Comparison of ENCODE assay signal across 8 mouse cellular contexts in the genomic region with DNA sequence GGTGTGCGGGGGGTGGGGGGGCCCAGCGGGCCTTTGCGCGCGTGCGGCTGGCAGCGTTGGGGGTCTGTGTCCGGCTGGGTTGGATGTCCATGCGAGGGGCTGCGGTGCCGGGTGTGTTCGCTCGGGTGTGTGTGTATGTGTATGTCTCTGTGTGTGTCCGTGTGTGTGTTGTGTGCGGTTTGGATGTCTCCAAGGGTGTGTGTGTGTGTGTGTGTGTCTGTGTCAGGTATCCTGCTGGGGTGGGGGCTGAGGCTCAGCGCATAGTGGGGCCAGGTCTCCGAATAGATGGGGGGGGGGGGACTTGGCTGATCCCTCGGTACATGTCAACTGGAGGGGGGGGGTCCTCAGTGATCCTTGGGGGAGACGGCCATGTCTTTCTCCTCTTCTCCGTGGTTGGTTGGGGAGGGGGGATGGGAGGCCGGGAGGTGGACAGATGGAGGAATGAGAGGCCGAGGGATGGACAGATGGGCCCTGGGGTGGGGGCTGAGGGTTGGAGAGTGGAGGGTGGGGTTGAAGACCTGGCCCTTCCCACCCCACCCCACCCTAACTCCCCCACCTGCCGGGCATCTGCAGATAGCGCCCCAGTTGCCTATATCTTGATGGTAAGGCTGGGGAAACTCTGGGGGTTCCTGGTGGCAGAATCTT. TPM values are rescaled to one million over a fixed set of nuclear protein-coding genes. Genes with fewer than 3 reads are reported as not detected.
DNase-seq lines count a peak whose midpoint lies in the region; ATAC-seq lines count a peak whose summit lies in the region.

No protein-coding gene starts in this region.

- no peaks in the 10 kb centered on the region for H3K27me3 ChIP-seq in limb, embryonic 11.5 days (ENCODE audit: control insufficient read depth, insufficient read depth, low read length)
- H3K27me3 ChIP-seq in stomach, embryonic 16.5 days (ENCODE audit: control insufficient read depth, insufficient read depth, low read length): no peaks in the 10 kb centered on the region

- peak overlapping the region; percentile 94 for H3K4me2 ChIP-seq in limb, embryonic 11.5 days (ENCODE audit: low read depth, severe bottlenecking)
- peak overlapping the region; percentile 99 for H3K4me2 ChIP-seq in stomach, embryonic 16.5 days (ENCODE audit: low read depth, low read length)

- H3K36me3 ChIP-seq in limb, embryonic 11.5 days (ENCODE audit: control insufficient read depth, insufficient read depth, low read length): 0 out of 2 replicates have a peak, but pooled peaks cover 2% of the 10 kb centered on the region
- peaks cover 4% of the 10 kb centered on the region; the same call in 1 of the 2 replicates for H3K36me3 ChIP-seq in stomach, embryonic 16.5 days (ENCODE audit: control insufficient read depth, insufficient read depth, low read length)

- DNase-seq in embryo, embryonic 9.5 days (ENCODE audit: extremely low spot score): peak; percentile 33
- no peak for DNase-seq in embryo, embryonic 10.5 days (ENCODE audit: low spot score)
- DNase-seq in retina, postnatal 1 day: peak; percentile 46
- DNase-seq in retina, embryonic 14.5 days (ENCODE audit: low spot score): no peak
- DNase-seq in limb, embryonic 11.5 days (ENCODE audit: low spot score): peak; percentile 31
- no peak for DNase-seq in frontal cortex, postnatal 14 days (ENCODE audit: low spot score in 2 of 2)
- DNase-seq in kidney, adult 18-20 months: no peak

- peak overlapping the region; percentile 88 for H3K4me3 ChIP-seq in limb, embryonic 11.5 days (ENCODE audit: low read depth, low read length)
- peak overlapping the region; percentile 86 for H3K4me3 ChIP-seq in stomach, embryonic 16.5 days (replicated peaks; ENCODE audit: low read length)

- peak overlapping the region; percentile 65; the same call in 1 of the 2 replicates for H3K27ac ChIP-seq in limb, embryonic 11.5 days (replicated peaks; ENCODE audit: low read depth, low read length)
- H3K27ac ChIP-seq in stomach, embryonic 16.5 days (ENCODE audit: low read length): no peak overlapping the region

- H3K9me3 ChIP-seq in limb, embryonic 11.5 days (ENCODE audit: control insufficient read depth, low read length): no peaks in the 10 kb centered on the region
- H3K9me3 ChIP-seq in stomach, embryonic 16.5 days (replicated peaks; ENCODE audit: control insufficient read depth, low read length): no peaks in the 10 kb centered on the region

- WGBS in limb, embryonic 11.5 days: 2% methylated on average over 24 of the region's 24 CpGs
- 3% methylated on average over 23 of the region's 24 CpGs for WGBS in stomach, embryonic 16.5 days

- peak overlapping the region; percentile 87 for H3K9ac ChIP-seq in limb, embryonic 11.5 days (ENCODE audit: low read length)
- peak overlapping the region; percentile 91 for H3K9ac ChIP-seq in stomach, embryonic 16.5 days (ENCODE audit: low read length)

- peak; percentile 40; the same call in 1 of the 2 replicates for ATAC-seq in limb, embryonic 11.5 days (ENCODE audit: insufficient number of reproducible peaks, low FRiP score, low TSS enrichment, low read depth)
- ATAC-seq in stomach, embryonic 16.5 days (ENCODE audit: insufficient read depth, low FRiP score): peak; percentile 22; the same call in 1 of the 2 replicates

- H3K4me1 ChIP-seq in limb, embryonic 11.5 days (ENCODE audit: control insufficient read depth, insufficient read depth, low read length): peaks cover 9% of the 10 kb centered on the region
- peaks cover 3% of the 10 kb centered on the region for H3K4me1 ChIP-seq in stomach, embryonic 16.5 days (ENCODE audit: control insufficient read depth, insufficient read depth, low read length)

RNA-seq across cellular contexts. Expression of a gene that starts 0.7 kb away (rescaled TPM):
- 5.8 and 6.3 TPM in 2 replicates for polyA plus RNA-seq in limb, embryonic 11.5 days (2014; fragmentation: Nextera tagmentation; extraction: Ambion mirVana)
- 1.0 and 1.7 TPM in 2 replicates for polyA plus RNA-seq in stomach, embryonic 16.5 days (2015; fragmentation: Nextera tagmentation; extraction: Ambion mirVana)

RNA-seq across cellular contexts. Expression of a gene that starts 15.2 kb away (rescaled TPM):
- polyA plus RNA-seq in limb, embryonic 11.5 days (2014; fragmentation: Nextera tagmentation; extraction: Ambion mirVana): 5.8 and 7.5 TPM in 2 replicates
- polyA plus RNA-seq in stomach, embryonic 16.5 days (2015; fragmentation: Nextera tagmentation; extraction: Ambion mirVana): 17.7 and 19.2 TPM in 2 replicates

RNA-seq across cellular contexts. Expression of a gene that starts 57.8 kb away (rescaled TPM):
- not detected in 2 replicates for polyA plus RNA-seq in limb, embryonic 11.5 days (2014; fragmentation: Nextera tagmentation; extraction: Ambion mirVana)
- polyA plus RNA-seq in stomach, embryonic 16.5 days (2015; fragmentation: Nextera tagmentation; extraction: Ambion mirVana): not detected in 2 replicates

RNA-seq across cellular contexts. Expression of a gene that starts 59.7 kb away (rescaled TPM):
- polyA plus RNA-seq in limb, embryonic 11.5 days (2014; fragmentation: Nextera tagmentation; extraction: Ambion mirVana): 83.5 and 94.9 TPM in 2 replicates
- 84.3 and 88.5 TPM in 2 replicates for polyA plus RNA-seq in stomach, embryonic 16.5 days (2015; fragmentation: Nextera tagmentation; extraction: Ambion mirVana)

RNA-seq across cellular contexts. Expression of a gene that starts 60.0 kb away (rescaled TPM):
- polyA plus RNA-seq in limb, embryonic 11.5 days (2014; fragmentation: Nextera tagmentation; extraction: Ambion mirVana): 51.5 and 53.5 TPM in 2 replicates
- 38.7 and 41.2 TPM in 2 replicates for polyA plus RNA-seq in stomach, embryonic 16.5 days (2015; fragmentation: Nextera tagmentation; extraction: Ambion mirVana)

Comparison
In these comparisons a context has a peak if more than half of its experiments do, and no peak if none do; other contexts are left out.
1. DNase-seq: peak in embryo, embryonic 9.5 days (single experiment), retina, postnatal 1 day (single experiment) and limb, embryonic 11.5 days (single experiment); none in embryo, embryonic 10.5 days (single experiment), retina, embryonic 14.5 days (single experiment), frontal cortex, postnatal 14 days (0 of 2) and kidney, adult 18-20 months (single experiment).